Mouse (Mus musculus) liver, adult 2 months (tissue): ENCODE data around the gene Ankrd28. TPM values are rescaled to one million over a fixed set of nuclear protein-coding genes. Genes with fewer than 3 reads are reported as not detected.

ENCODE experiments used
- DNase-seq: peaks from one replicate; pipeline ENCODE4 v3.0.0-alpha.2; 2011; ENCODE audit warnings: low read depth, low spot score; ENCODE audit errors: extremely low read depth
- H3K27ac ChIP-seq: fragments of 200-500 bp; replicated peaks from 2 replicates; pipeline ENCODE4 v1.5.1; 2012; ENCODE audit warnings: low read depth, mild to moderate bottlenecking, control low read depth, inconsistent platforms, low read length; ENCODE audit not compliant: insufficient read depth
- H3K27me3 ChIP-seq: fragments of 200-500 bp; 2 replicates; pipeline ENCODE4 v1.6.1; 2012; ENCODE audit warnings: mild to moderate bottlenecking, moderate library complexity, low read length, inconsistent platforms; ENCODE audit not compliant: control insufficient read depth, insufficient read depth
- H3K36me3 ChIP-seq: fragments of 200-500 bp; 2 replicates; pipeline ENCODE4 v1.6.1; 2012; ENCODE audit warnings: low read length, inconsistent platforms; ENCODE audit not compliant: control insufficient read depth, insufficient read depth
- H3K4me1 ChIP-seq: fragments of 200-500 bp; 2 replicates; pipeline ENCODE4 v1.6.1; 2011; ENCODE audit warnings: low read length; ENCODE audit not compliant: control insufficient read depth, insufficient read depth
- H3K4me3 ChIP-seq: fragments of 200-500 bp; 2 replicates; pipeline ENCODE4 v1.5.1; 2011; ENCODE audit warnings: low read depth, mild to moderate bottlenecking, control low read depth, low read length, moderate library complexity; ENCODE audit not compliant: insufficient read depth
- H3K79me2 ChIP-seq: fragments of 200-500 bp; 2 replicates; pipeline ENCODE4 v1.6.1; 2012; ENCODE audit warnings: inconsistent platforms, mild to moderate bottlenecking, low read length, moderate library complexity; ENCODE audit not compliant: control insufficient read depth, insufficient read depth
- H3K9ac ChIP-seq: fragments of 200-500 bp; 2 replicates; pipeline ENCODE4 v1.6.1; 2012; ENCODE audit warnings: low read depth, mild to moderate bottlenecking, control low read depth, inconsistent platforms, low read length
- CTCF ChIP-seq: fragments of 200-500 bp; IDR thresholded peaks from 2 replicates; pipeline ENCODE4 v1.5.1; 2011; ENCODE audit warnings: low read depth, low read length, control low read depth
- POLR2A ChIP-seq: fragments of 200-500 bp; IDR thresholded peaks from 2 replicates; pipeline ENCODE4 v1.6.1; 2011; ENCODE audit warnings: low read length, control low read depth; ENCODE audit not compliant: insufficient read depth; ENCODE audit errors: extremely low read depth
- WGBS: fragments of 180-500 bp; shearing (Covaris S2); methylation state at CpG from one replicate; pipeline ENCODE4 v1.1.7; 2018; 5-methylcytosine and 5-hydroxymethylcytosine counted together
- polyA plus RNA-seq: library from polyadenylated mRNA; depleted of rRNA; stranded (reverse); fragments of >200 nt; gene quantifications from 2 replicates; pipeline ENCODE4 v1.2.3, GENCODE M21; 2012
- total RNA-seq: library from RNA; depleted of rRNA; stranded (reverse); fragments of >200 nt; gene quantifications from 2 replicates; pipeline ENCODE4 v1.2.3, GENCODE M21; 2014

The Ankrd28 gene
- total and polyA plus RNA-seq, 2 experiments = 3.4 to 27.7 TPM

- H3K9ac ChIP-seq = no peak overlapping the region
- peaks cover 13% of the 10 kb centered on the region for H3K79me2 ChIP-seq
- peak overlapping the region; percentile 18 for H3K27ac ChIP-seq
- H3K4me1 ChIP-seq = peaks cover 12% of the 10 kb centered on the region
- H3K4me3 ChIP-seq = no peak overlapping the region
- TF ChIP-seq POLR2A (no peak), CTCF (no peak)
- H3K36me3 ChIP-seq = no peaks in the 10 kb centered on the region; the same call in 1 of the 2 replicates
- no peak for DNase-seq
- H3K27me3 ChIP-seq = no peaks in the 10 kb centered on the region
- 34% methylated on average over 9 of the region's 9 CpGs for WGBS
Observed at GRCm38 (mm10) chr14:31662555-31663211, 167.8 kb downstream of the Ankrd28 start.

- peaks cover 12% of the 10 kb centered on the region for H3K4me1 ChIP-seq
- DNase-seq = peak; percentile 94
- TF ChIP-seq POLR2A (no peak), CTCF (peak; percentile 35)
Observed at GRCm38 (mm10) chr14:31661671-31662554, 168.5 kb downstream of the Ankrd28 start.

GRCm38 (mm10) chr14:31660312-31661093, 169.9 kb downstream of the Ankrd28 start:
- H3K4me1 ChIP-seq = peaks cover 12% of the 10 kb centered on the region
- WGBS = 89% methylated on average over 7 of the region's 7 CpGs

More at GRCm38 (mm10) chr14:31661671-31662554, 168.5 kb downstream of the Ankrd28 start:
- Histone ChIP-seq H3K36me3 (no peaks in the 10 kb centered on the region; the same call in 1 of the 2 replicates), H3K27me3 (no peaks in the 10 kb centered on the region), H3K27ac (peak overlapping the region; percentile 74), H3K4me3 (peak overlapping the region; percentile 55), H3K9ac (peak overlapping the region; percentile 40), H3K79me2 (peaks cover 18% of the 10 kb centered on the region)
- WGBS = 10% methylated on average over 44 of the region's 44 CpGs

GRCm38 (mm10) chr14:31659501-31660181, 170.8 kb downstream of the Ankrd28 start:
- Histone ChIP-seq H3K27ac (no peak overlapping the region), H3K9ac (no peak overlapping the region), H3K79me2 (peaks cover 33% of the 10 kb centered on the region), H3K4me1 (peaks cover 15% of the 10 kb centered on the region), H3K4me3 (no peak overlapping the region), H3K27me3 (no peaks in the 10 kb centered on the region), H3K36me3 (no peaks in the 10 kb centered on the region)
- TF ChIP-seq CTCF = no peak
- TF ChIP-seq POLR2A = no peak
- 75% methylated on average over 10 of the region's 10 CpGs for WGBS
- no peak for DNase-seq

More at GRCm38 (mm10) chr14:31660312-31661093, 169.9 kb downstream of the Ankrd28 start:
- no peaks in the 10 kb centered on the region for H3K27me3 ChIP-seq
- no peak overlapping the region for H3K4me3 ChIP-seq
- no peak overlapping the region for H3K9ac ChIP-seq
- no peak for DNase-seq
- no peaks in the 10 kb centered on the region for H3K36me3 ChIP-seq
- TF ChIP-seq CTCF = no peak
- TF ChIP-seq POLR2A = no peak
- H3K27ac ChIP-seq = no peak overlapping the region
- H3K79me2 ChIP-seq = peaks cover 24% of the 10 kb centered on the region

- no peak for TF ChIP-seq POLR2A
- TF ChIP-seq CTCF = no peak
- WGBS = 86% methylated on average over 8 of the region's 8 CpGs
- H3K4me3 ChIP-seq = no peak overlapping the region
- H3K27ac ChIP-seq = no peak overlapping the region
- H3K27me3 ChIP-seq = no peaks in the 10 kb centered on the region
- DNase-seq = no peak
- peaks cover 39% of the 10 kb centered on the region for H3K79me2 ChIP-seq
- no peaks in the 10 kb centered on the region for H3K36me3 ChIP-seq
- H3K9ac ChIP-seq = no peak overlapping the region
- H3K4me1 ChIP-seq = peaks cover 18% of the 10 kb centered on the region
Observed at GRCm38 (mm10) chr14:31658126-31658680, 172.2 kb downstream of the Ankrd28 start.
